Mouse (Mus musculus): ENCODE data around the gene Atf6b. TPM values are rescaled to one million over a fixed set of nuclear protein-coding genes. Genes with fewer than 3 reads are reported as not detected.

Gene Atf6b
- 54.8 and 61.2 TPM in 2 replicates for total RNA-seq (2023)

DNA sequence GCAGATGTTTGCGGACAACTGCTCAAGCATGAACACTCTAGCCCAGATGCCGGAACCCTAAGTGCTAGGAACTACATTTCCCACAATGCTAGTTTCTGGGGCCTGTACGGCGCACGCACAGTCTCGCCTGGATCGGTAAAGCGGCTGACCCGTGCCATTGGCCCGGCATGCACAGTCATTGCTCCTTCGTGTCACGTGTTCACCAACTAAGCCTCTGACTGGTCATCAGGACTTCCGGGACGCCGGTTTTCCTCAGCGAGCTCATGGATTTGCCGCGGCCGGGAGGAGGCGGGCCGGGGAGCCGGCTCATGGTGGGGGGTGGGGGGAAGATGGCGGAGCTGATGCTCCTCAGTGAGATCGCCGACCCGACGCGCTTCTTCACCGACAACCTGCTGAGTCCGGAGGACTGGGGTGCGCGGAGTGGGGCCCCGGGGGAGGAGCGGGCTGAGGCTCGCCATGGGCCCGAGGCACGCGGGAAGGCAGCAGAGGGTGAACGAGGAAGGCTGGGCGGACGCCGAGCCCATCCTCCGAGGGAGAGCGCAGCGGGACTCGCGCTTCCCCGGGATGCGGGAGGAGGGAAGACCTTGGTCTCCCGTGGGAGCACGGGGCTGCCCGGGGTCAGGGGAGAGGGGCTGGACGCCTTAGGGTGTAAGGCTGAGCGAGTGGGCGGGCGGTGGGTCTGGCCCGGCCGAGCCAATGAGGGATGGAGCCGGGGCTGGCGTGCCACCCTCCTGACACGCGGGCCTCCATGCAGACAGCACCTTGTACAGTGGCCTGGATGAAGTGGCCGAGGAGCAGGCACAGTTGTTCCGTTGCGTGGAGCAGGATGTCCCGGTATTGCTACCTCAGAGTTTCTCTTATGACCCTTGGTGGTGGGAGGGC, at the start of gene Atf6b:
Gene Atf6b (plus strand): TSS at position 241 of the 882 bp plus-strand sequence.

DNA sequence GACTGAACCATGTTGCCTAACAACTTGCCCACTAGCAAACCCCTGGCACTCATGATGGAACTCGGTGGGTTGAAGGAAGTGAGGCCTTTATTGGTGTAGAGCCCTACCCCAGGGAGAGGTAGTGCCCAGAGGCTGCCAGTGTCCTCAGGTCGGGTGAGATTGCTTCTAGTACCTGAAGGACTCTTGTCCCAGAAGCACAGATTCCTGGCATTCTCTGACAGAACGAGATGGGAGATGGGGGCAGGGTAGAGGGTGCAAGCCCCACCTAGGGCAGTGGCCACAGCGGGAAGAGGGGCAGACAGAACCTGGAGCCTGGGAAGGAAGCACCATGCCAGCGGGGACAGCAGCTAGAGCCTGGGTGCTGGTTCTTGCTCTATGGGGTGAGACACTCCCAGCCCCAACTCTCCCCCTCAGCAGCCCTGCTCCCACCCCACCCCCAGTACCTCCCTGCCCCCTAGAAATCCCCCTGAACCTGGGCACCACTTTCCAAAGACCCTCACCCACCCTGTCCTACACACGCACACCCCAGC, 49.3 kb upstream of the Atf6b start, which contains the start of gene Ager:
Gene Ager (plus strand): TSS at position 297 of the 530 bp plus-strand sequence.

DNA sequence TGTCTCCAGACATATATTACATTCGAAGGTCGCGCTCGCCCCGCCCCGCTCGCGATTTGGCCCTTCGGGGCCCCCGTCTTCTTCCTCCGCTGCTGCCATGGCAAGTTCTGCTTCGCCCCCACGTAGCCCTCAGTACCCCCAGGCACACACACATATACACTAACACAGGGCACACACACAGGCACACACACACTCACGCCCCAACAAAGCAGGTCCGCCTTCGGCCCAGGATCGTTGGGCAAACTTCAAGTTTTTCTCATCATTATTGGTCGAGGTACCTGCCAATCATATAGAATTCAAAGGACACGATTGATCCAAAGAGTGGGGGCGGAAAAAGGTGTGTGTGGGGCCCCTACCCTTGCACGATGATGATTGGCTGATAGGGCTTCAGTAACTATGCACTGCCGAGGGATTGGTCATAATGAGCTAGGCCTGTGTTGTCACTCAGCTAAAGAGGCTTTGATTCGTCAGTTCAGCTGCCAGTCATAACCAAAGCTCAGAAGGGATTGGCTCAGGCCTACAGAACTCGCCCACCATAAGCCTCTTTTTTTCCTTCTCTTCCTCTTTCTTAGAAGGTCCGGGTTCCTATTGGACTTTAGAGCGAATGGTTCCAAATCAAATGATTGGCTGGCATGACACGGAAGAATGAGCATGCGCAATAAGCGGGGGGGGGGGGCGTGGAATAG, 43.4 kb upstream of the Atf6b start, which contains the start of gene Rnf5:
Gene Rnf5 (minus strand): TSS at position 316 of the 686 bp plus-strand sequence.

DNA sequence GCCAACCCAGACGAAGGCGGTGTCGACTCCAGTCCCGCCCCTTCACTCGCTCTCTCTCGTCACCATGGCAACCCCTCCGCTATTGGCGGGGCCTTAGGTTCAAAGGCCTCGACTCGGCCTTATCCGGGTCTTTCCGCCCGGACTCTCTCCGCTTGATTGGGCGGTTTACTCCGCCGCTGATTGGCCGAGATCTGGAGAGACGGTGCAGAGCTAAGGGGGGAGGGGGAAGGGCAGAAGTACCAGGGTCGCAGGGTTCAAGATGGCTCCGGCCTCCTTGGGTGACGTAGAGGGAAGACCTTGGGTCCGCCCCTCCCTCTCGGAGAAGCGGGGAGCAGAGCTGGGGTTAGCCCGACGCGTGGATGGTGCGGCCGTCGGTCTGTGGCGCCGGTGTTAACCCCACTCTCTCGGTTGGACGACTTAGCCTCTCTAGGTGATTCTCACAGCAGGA, 42.9 kb upstream of the Atf6b start, which contains the start of gene Agpat1:
Gene Agpat1 (plus strand): TSS at position 202 of the 448 bp plus-strand sequence.

DNA sequence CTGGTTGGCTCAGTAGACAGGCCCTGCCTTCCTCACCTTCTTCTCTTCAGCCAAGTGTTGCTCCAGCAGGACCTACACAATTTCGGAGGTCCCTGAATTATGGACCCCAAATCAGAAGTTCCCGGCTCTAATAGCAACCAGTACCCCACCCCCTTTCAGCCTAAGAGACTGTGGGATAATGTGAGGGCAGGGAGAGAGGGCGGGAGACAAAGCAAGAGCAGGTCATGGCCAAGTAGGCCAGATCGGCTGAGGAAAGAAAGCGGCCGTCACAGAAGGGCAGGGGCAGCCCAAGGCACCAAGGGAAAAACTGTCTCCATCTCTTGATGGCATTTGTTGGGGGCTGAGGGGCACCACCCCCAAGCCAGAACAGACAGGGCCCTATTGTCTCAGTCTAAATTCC, 31.1 kb upstream of the Atf6b start, which contains the start of gene Egfl8:
Gene Egfl8 (minus strand): TSS at position 101 of the 400 bp plus-strand sequence.

DNA sequence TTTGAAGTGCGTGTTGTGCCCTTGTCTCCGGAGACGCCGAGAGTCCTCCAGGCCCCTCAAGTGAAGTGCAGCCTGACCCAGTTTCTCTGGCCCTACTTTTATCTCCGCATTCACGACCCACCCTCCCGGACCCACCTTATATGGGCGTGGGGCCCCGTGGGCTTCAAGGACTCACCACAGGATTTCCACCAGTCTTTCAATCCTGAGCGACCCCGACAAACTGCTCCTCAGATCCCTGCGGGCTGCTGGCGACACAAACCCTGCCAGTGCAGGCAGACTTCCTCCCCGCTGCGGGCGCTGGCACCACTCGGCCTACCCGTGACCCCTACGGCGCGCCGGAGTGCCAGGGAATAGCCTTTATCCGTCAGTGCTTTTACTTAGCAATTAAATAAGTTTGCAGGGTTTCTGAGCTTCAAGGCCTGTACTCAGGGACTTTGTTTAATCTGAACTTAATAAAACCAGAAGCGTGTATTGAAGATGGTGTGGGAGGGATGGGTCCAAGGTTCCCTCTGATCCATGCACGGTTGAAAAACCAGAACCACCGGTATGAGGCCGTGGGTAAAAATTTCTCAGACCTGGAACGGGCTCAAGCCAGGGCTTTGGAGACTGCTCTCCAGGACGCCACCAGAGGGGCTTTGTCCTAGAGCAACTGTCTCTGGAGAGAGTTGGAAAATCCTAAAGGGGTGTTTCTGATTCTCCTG, 18.9 kb upstream of the Atf6b start, which contains the start of gene Ppt2:
Gene Ppt2 (minus strand): TSS at position 568 of the 701 bp plus-strand sequence.

DNA sequence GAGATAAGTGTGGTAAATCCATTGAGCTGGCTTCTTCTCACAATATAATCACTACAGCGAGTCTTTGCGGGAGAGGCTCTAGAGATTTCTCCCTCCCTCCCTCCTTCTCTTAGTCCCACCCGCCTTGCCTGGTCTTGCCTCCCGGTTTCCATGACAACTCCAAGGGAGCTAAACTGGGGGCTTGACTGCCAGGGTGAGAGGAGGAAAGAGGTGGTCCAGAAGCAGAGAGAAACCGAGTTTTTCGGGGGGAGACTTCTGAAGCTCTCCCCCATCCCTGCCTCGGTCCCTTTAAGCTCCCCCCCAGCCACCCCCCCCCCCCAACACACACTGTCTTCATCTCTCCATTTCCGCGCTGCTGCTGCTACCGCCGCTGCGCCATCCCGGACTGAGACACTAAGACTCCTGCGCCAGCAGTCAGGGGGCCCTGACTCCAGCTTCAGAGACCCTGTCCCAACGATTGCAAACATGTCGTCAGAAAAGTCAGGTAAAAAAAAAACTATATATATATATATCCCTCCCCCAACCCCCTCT, 17.7 kb upstream of the Atf6b start, which contains the start of gene Prrt1:
Gene Prrt1 (plus strand): TSS at position 313 of the 531 bp plus-strand sequence.

DNA sequence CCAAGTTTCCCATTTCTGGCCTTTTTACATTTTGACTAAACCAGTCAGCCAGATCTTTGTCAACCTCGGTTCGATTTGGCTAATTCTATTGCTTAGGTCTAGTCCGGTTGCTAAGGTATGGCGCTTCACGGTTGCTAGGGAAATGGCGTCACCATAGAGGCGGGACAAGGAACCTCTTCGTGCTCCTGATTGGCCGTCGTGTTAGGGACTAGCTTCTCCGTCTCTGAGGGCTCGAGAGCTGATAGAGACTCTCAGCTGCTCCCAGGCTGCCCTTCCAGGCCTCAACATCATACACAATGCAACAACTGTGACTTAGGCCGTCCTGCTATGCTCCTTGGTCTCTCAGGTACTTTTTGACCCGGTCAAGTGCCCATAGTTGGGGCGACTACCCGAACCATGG, 2.3 kb upstream of the Atf6b start, which contains the start of gene Fkbpl:
Gene Fkbpl (plus strand): TSS at position 157 of the 400 bp plus-strand sequence.

DNA sequence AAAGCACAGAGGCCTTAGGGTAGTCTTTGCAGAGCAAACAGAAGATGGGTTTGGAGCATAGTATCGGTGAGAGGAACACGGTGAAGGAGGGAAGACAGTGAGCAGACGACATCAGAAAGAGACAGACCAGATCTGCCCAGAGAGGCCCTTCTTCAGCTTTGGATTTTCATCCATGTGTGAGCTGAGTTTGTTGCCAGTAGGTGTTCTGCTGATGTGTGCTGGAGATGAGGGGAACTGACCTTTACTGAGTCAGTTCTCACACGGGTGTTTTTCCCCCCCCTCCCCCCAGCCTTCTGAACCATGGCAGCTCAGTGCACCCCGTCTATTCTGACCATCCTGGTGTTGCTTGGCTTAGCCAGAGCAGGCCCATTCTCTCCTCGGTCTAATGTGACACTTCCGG, 23.3 kb downstream of the Atf6b start, which contains the start of gene Tnxb:
Gene Tnxb (plus strand): TSS at position 301 of the 400 bp plus-strand sequence.

Other genes starting within 250 kb of the Atf6b start
- gene BC051142, start 248.3 kb upstream of the Atf6b start, total RNA-seq (2023) = not detected in 2 replicates
- gene Btnl4, start 169.8 kb upstream of the Atf6b start, total RNA-seq (2023) = not detected in 2 replicates
- not detected in 2 replicates for gene Btnl6, start 129.8 kb upstream of the Atf6b start, total RNA-seq (2023)
- gene Notch4, start 82.9 kb upstream of the Atf6b start, total RNA-seq (2023) = 0.57 and 1.5 TPM in 2 replicates
- gene Gpsm3, start 57.3 kb upstream of the Atf6b start, total RNA-seq (2023) = 440 and 473 TPM in 2 replicates
- 89.1 and 104 TPM in 2 replicates for gene Pbx2, start 55.9 kb upstream of the Atf6b start, total RNA-seq (2023)
- 5.3 and 8.3 TPM in 2 replicates for gene Ager, start 49.3 kb upstream of the Atf6b start, total RNA-seq (2023)
- 33.1 and 34.1 TPM in 2 replicates for gene Rnf5, start 43.5 kb upstream of the Atf6b start, total RNA-seq (2023)
- 46.3 and 48.5 TPM in 2 replicates for gene Agpat1, start 42.9 kb upstream of the Atf6b start, total RNA-seq (2023)
- 1.7 and 4.2 TPM in 2 replicates for gene Egfl8, start 31.2 kb upstream of the Atf6b start, total RNA-seq (2023)
- 33.1 and 38.3 TPM in 2 replicates for gene Ppt2, start 18.6 kb upstream of the Atf6b start, total RNA-seq (2023)
- not detected in 2 replicates for gene Prrt1, start 17.6 kb upstream of the Atf6b start, total RNA-seq (2023)
- 9.9 and 14.9 TPM in 2 replicates for gene Fkbpl, start 2.4 kb upstream of the Atf6b start, total RNA-seq (2023)
- gene Tnxb, start 23.4 kb downstream of the Atf6b start, total RNA-seq (2023) = 0.06 and 0.09 TPM in 2 replicates
- gene C4b, start 96.7 kb downstream of the Atf6b start, total RNA-seq (2023) = 0.11 and 0.13 TPM in 2 replicates
- gene Cyp21a1, start 157.4 kb downstream of the Atf6b start, total RNA-seq (2023) = not detected in 2 replicates
- gene Stk19, start 189.8 kb downstream of the Atf6b start, total RNA-seq (2023) = 42.3 and 63.0 TPM in 2 replicates
- 34.5 and 46.7 TPM in 2 replicates for gene Dxo, start 189.9 kb downstream of the Atf6b start, total RNA-seq (2023)
- 95.9 and 147 TPM in 2 replicates for gene Skiv2l, start 203.1 kb downstream of the Atf6b start, total RNA-seq (2023)
- 24.5 and 28.2 TPM in 2 replicates for gene Nelfe, start 203.2 kb downstream of the Atf6b start, total RNA-seq (2023)
- 1.3 TPM in 1 of 2 replicates, not detected in the other for gene Cfb, start 215.4 kb downstream of the Atf6b start, total RNA-seq (2023)
- gene Zbtb12, start 232.3 kb downstream of the Atf6b start, total RNA-seq (2023) = 0.70 and 1.4 TPM in 2 replicates
- gene Gm20547, start 234.9 kb downstream of the Atf6b start, total RNA-seq (2023) = not detected in 2 replicates

All from neutrophil, adult 65 days (primary cell).